Mouse (Mus musculus) layer of hippocampus, postnatal 10 days (tissue): Measurements from ENCODE around the gene Khnyn. TPM values are rescaled to one million over a fixed set of nuclear protein-coding genes. Genes with fewer than 3 reads are reported as not detected.

ENCODE experiments used
- DNase-seq, 2 experiments: peaks; one replicate each; pipeline ENCODE4 v3.0.0; 2021; ENCODE audit warnings: low spot score in 2 of 2
- total RNA-seq, 2 experiments: library from RNA; stranded (reverse); gene quantifications; 2 replicates each; pipeline ENCODE4 v1.2.3; 2021

The Khnyn gene
- total RNA-seq, 2 experiments from 2014 or later: 11.8 to 13.4 TPM

GRCm38 (mm10) chr14:55873242-55873713, 11.5 kb upstream of the Khnyn start:
- no peak for DNase-seq

- peak; percentile 83 to 86 for DNase-seq
Measured at GRCm38 (mm10) chr14:55873714-55874683, 10.7 kb upstream of the Khnyn start.

- DNase-seq: no peak
Measured at GRCm38 (mm10) chr14:55877469-55878315, 7.1 kb upstream of the Khnyn start.

- no peak for DNase-seq
Measured at GRCm38 (mm10) chr14:55878316-55878940, 6.3 kb upstream of the Khnyn start.

- DNase-seq: peak; percentile 81 to 82
Measured at GRCm38 (mm10) chr14:55879623-55880022, 5.1 kb upstream of the Khnyn start.

GRCm38 (mm10) chr14:55880982-55881381, 3.8 kb upstream of the Khnyn start:
- no peak for DNase-seq

GRCm38 (mm10) chr14:55882171-55882641, 2.5 kb upstream of the Khnyn start:
- no peak for DNase-seq

GRCm38 (mm10) chr14:55883149-55883661, 1.5 kb upstream of the Khnyn start:
- no peak for DNase-seq

GRCm38 (mm10) chr14:55883663-55884062, 1.1 kb upstream of the Khnyn start:
- DNase-seq: no peak

- peak; percentile 49 to 54 for DNase-seq
Measured at GRCm38 (mm10) chr14:55884166-55884565, 581 bp upstream of the Khnyn start, which contains the start of gene Cbln3. Gene Cbln3 (minus strand): TSS chr14:55884392.

GRCm38 (mm10) chr14:55885114-55885790, 505 bp downstream of the Khnyn start:
- DNase-seq: peak in 1 of 2 experiments; percentile 37

- peak in 1 of 2 experiments; percentile 45 for DNase-seq
Measured at GRCm38 (mm10) chr14:55885791-55886271, 1.1 kb downstream of the Khnyn start.

- no peak for DNase-seq
Measured at GRCm38 (mm10) chr14:55886571-55887382, 2.0 kb downstream of the Khnyn start.

GRCm38 (mm10) chr14:55897671-55898070, 12.9 kb downstream of the Khnyn start:
- DNase-seq: no peak

- DNase-seq: no peak
Measured at GRCm38 (mm10) chr14:55898947-55899346, 14.2 kb downstream of the Khnyn start.

GRCm38 (mm10) chr14:55899701-55900413, 15.1 kb downstream of the Khnyn start, which contains the start of gene Sdr39u1:
Gene Sdr39u1 (minus strand): TSS chr14:55900293.
- DNase-seq: peak; percentile 79 to 84

GRCm38 (mm10) chr14:55900414-55900755, 15.6 kb downstream of the Khnyn start:
- no peak for DNase-seq

GRCm38 (mm10) chr14:55905518-55905917, 20.8 kb downstream of the Khnyn start:
- DNase-seq: no peak
